Mouse (Mus musculus) small intestine, adult 2 months (tissue): ENCODE measurements at regions not wholly inside any gene's neighbourhood (a gene's known extent, or its start where the extent isn't known, plus 50 kb on each side); places are given as distances from the start of the nearest gene placed in this dataset.
"Not testable (repeated sequence)": the region's sequence is repeated elsewhere in the genome, so short reads cannot be mapped to it uniquely, and the experiment has no call there.

ENCODE experiments used
- CTCF ChIP-seq: fragments of 200-500 bp; IDR thresholded peaks from 2 replicates; pipeline ENCODE4 v1.5.1; 2012; ENCODE audit warnings: low read depth, mild to moderate bottlenecking, control low read depth, inconsistent platforms, low read length, moderate library complexity, mixed read lengths; ENCODE audit not compliant: insufficient replicate concordance, insufficient read length; ENCODE audit errors: extremely low read depth
- POLR2A ChIP-seq: fragments of 200-500 bp; IDR thresholded peaks from 2 replicates; pipeline ENCODE4 v1.6.1; 2012; ENCODE audit warnings: low read depth, mild to moderate bottlenecking, control low read depth, inconsistent platforms, low read length, moderate library complexity

DNA sequence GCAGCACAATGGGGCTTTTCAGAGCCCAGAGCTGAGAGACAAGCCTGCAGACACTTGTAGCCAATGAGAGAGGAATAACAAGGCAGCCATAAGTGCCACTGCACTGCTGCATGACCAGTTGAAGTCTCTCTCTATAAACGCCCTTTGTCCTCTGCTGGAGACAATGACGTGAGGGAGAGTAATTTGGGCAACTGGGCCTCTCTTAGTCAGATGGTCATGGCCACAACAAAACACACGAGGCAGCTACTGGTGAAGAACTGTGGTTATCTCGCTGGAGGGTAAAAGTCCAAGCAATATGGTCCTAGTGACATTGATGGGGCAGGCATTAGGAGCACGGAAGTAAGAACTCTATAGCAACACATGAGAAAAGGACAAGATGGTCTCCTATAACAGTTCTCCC, 111.5 kb downstream of the Tcp10c start:
- not testable (repeated sequence) for TF ChIP-seq CTCF, POLR2A
